Mouse (Mus musculus): ENCODE results near the gene Phb2.

Gene Phb2

GRCm38 (mm10) chr6:124724472-124724871 is 12.3 kb downstream of the Phb2 start:
- DNase-seq: no peak

- DNase-seq: no peak
Measured at GRCm38 (mm10) chr6:124728621-124729020, 16.5 kb downstream of the Phb2 start.

GRCm38 (mm10) chr6:124729850-124730705 is 17.9 kb downstream of the Phb2 start:
- DNase-seq: no peak

- DNase-seq: no peak
Measured at GRCm38 (mm10) chr6:124731038-124731437, 18.9 kb downstream of the Phb2 start.

- no peak for DNase-seq
Measured at GRCm38 (mm10) chr6:124732476-124733370, 20.6 kb downstream of the Phb2 start.

GRCm38 (mm10) chr6:124734417-124734816 is 22.3 kb downstream of the Phb2 start:
- no peak for DNase-seq

- no peak for DNase-seq
Measured at GRCm38 (mm10) chr6:124737040-124737439, 24.9 kb downstream of the Phb2 start.

GRCm38 (mm10) chr6:124738511-124739023 is 26.4 kb downstream of the Phb2 start, which contains the start of gene Ptpn6:
Gene Ptpn6, minus strand, starts transcription at chr6:124738714.
- no peak for DNase-seq

- no peak for DNase-seq
Measured at GRCm38 (mm10) chr6:124739231-124739796, 27.2 kb downstream of the Phb2 start.

GRCm38 (mm10) chr6:124740211-124740887 is 28.2 kb downstream of the Phb2 start:
- DNase-seq: peak in 1 of 2 experiments; percentile 66

- peak; percentile 88 to 89 for DNase-seq
Measured at GRCm38 (mm10) chr6:124740888-124741761, 29.0 kb downstream of the Phb2 start, which contains the start of gene Grcc10. Gene Grcc10, minus strand, starts transcription at chr6:124741374.

- no peak for DNase-seq
Measured at GRCm38 (mm10) chr6:124741842-124742241, 29.7 kb downstream of the Phb2 start.

GRCm38 (mm10) chr6:124742839-124743514 is 30.8 kb downstream of the Phb2 start:
- DNase-seq: peak; percentile 20 to 51

GRCm38 (mm10) chr6:124743647-124744046 is 31.5 kb downstream of the Phb2 start:
- peak in 1 of 2 experiments; percentile 28 for DNase-seq

GRCm38 (mm10) chr6:124744755-124745321 is 32.7 kb downstream of the Phb2 start:
- peak; percentile 73 to 74 for DNase-seq

GRCm38 (mm10) chr6:124745490-124746295 is 33.6 kb downstream of the Phb2 start:
- peak; percentile 97 for DNase-seq

- no peak for DNase-seq
Measured at GRCm38 (mm10) chr6:124746296-124746605, 34.1 kb downstream of the Phb2 start.

- DNase-seq: peak; percentile 30 to 39
Measured at GRCm38 (mm10) chr6:124746654-124747632, 34.8 kb downstream of the Phb2 start.
